Mouse (Mus musculus): Measurements from ENCODE around the gene Akr1c6.
"Not testable (repeated sequence)": the region's sequence is repeated elsewhere in the genome, so short reads cannot be mapped to it uniquely, and the experiment has no call there.

- not testable (repeated sequence) for TF ChIP-seq CTCF (IDR thresholded peaks at IDR 0.05; ENCODE audit: control insufficient read depth, insufficient read depth, low read length); POLR2A (IDR thresholded peaks at IDR 0.05; ENCODE audit: borderline replicate concordance, control insufficient read depth, low read depth, low read length)
Observed at GRCm38 (mm10) chr13:4400360-4400759, 33.7 kb upstream of the Akr1c6 start.
